Mouse (Mus musculus) midbrain, postnatal 0 days (tissue): Measurements from ENCODE around the gene Ren1. TPM values are rescaled to one million over a fixed set of nuclear protein-coding genes. Genes with fewer than 3 reads are reported as not detected.
A peak's percentile ranks its signal among the peaks of the same experiment; 100 is the strongest.

ENCODE experiments used
- ATAC-seq: fragments of 200-750 bp; cut with Nextera tagmentation; 2 replicates; pipeline ENCODE4 v1.8.0; 2017; ENCODE audit warnings: moderate number of reproducible peaks, mild to moderate bottlenecking, moderate TSS enrichment, moderate library complexity; ENCODE audit not compliant: low FRiP score
- DNase-seq: peaks from one replicate; pipeline ENCODE4 v3.0.0-alpha.2; 2015; ENCODE audit warnings: low spot score
- H3K27ac ChIP-seq: fragments of 300-500 bp; sonication (generic); 2 replicates; pipeline ENCODE4 v1.5.1; 2014; ENCODE audit warnings: low read depth, mild to moderate bottlenecking, low read length, mixed read lengths
- H3K27me3 ChIP-seq: fragments of 300-500 bp; sonication (generic); 2 replicates; pipeline ENCODE4 v1.6.1; 2014; ENCODE audit warnings: low read length, control low read depth, mixed read lengths; ENCODE audit not compliant: insufficient read depth
- H3K36me3 ChIP-seq: fragments of 300-500 bp; sonication (generic); 2 replicates; pipeline ENCODE4 v1.6.1; 2014; ENCODE audit warnings: low read length, control low read depth, mixed read lengths; ENCODE audit not compliant: insufficient read depth
- H3K4me1 ChIP-seq: fragments of 300-500 bp; sonication (generic); 2 replicates; pipeline ENCODE4 v1.6.1; 2014; ENCODE audit warnings: mild to moderate bottlenecking, control low read depth, antibody characterized with exemption, low read length, mixed read lengths; ENCODE audit not compliant: insufficient read depth
- H3K4me2 ChIP-seq: fragments of 300-500 bp; sonication (generic); 2 replicates; pipeline ENCODE4 v1.6.1; 2014; ENCODE audit warnings: low read depth, mild to moderate bottlenecking, low read length, mixed read lengths; ENCODE audit not compliant: poor library complexity, severe bottlenecking
- H3K4me3 ChIP-seq: fragments of 300-500 bp; sonication (generic); 2 replicates; pipeline ENCODE4 v1.5.1; 2014; ENCODE audit warnings: low read depth, mild to moderate bottlenecking, low read length, moderate library complexity
- H3K9ac ChIP-seq: fragments of 300-500 bp; sonication (generic); replicated peaks from 2 replicates; pipeline ENCODE4 v1.6.1; 2014; ENCODE audit warnings: mild to moderate bottlenecking, low read length, moderate library complexity, mixed read lengths; ENCODE audit not compliant: poor library complexity, severe bottlenecking
- H3K9me3 ChIP-seq: fragments of 300-500 bp; sonication (generic); 2 replicates; pipeline ENCODE4 v1.6.1; 2016; ENCODE audit warnings: low read length, control low read depth
- CTCF ChIP-seq: IDR thresholded peaks from 2 replicates; pipeline ENCODE4 v1.5.1; 2016; ENCODE audit warnings: antibody characterized with exemption, mild to moderate bottlenecking
- whole genome bisulfite sequencing: fragments of 180-500 bp; shearing (Covaris S2); extraction: QIAGEN DNeasy Blood & Tissue Kit; methylation state at CpG from one replicate; pipeline ENCODE4 v1.1.7; 2014; 5-methylcytosine and 5-hydroxymethylcytosine counted together
- polyA plus RNA-seq: library from polyadenylated mRNA; unstranded; fragments of >200 nt; fragmentation: Nextera tagmentation; extraction: Ambion mirVana; gene quantifications from 2 replicates; pipeline ENCODE4 v1.2.1, GENCODE M21; 2015
- total RNA-seq: library from RNA; depleted of rRNA; stranded (reverse); fragments of >200 nt; gene quantifications from 2 replicates; pipeline ENCODE4 v1.2.3, GENCODE M21; 2014; rRNA removed

Ren1 gene
- total RNA-seq (0.14 TPM in 1 of 2 replicates, not detected in the other), polyA plus RNA-seq (0.23 TPM in 1 of 2 replicates, not detected in the other)

GRCm38 (mm10) chr1:133350210-133350609 lies at the start of gene Ren1:
TSS of gene Ren1 (plus strand) at chr1:133350510.
- no peak within 1 kb of the TSS for H3K27ac ChIP-seq
- ATAC-seq (no peak), DNase-seq (no peak)

GRCm38 (mm10) chr1:133302540-133302939 lies 47.8 kb upstream of the Ren1 start:
- Histone ChIP-seq H3K9ac (no peak overlapping the region), H3K36me3 (peaks cover 15% of the 10 kb centered on the region; the same call in 1 of the 2 replicates), H3K9me3 (no peaks in the 10 kb centered on the region), H3K4me3 (no peak overlapping the region), H3K27me3 (no peaks in the 10 kb centered on the region), H3K27ac (no peak overlapping the region), H3K4me2 (no peak overlapping the region), H3K4me1 (no peaks in the 10 kb centered on the region)
- DNase-seq, result peak; percentile 64
- no peak for TF ChIP-seq CTCF
- 30% methylated on average over 3 of the region's 3 CpGs for WGBS
- ATAC-seq, result no peak

More at GRCm38 (mm10) chr1:133350210-133350609, at the start of gene Ren1:
- Histone ChIP-seq H3K27me3 (no peaks in the 10 kb centered on the region), H3K4me2 (no peak within 1 kb of the TSS), H3K4me1 (no peaks in the 10 kb centered on the region), H3K9ac (no peak within 1 kb of the TSS), H3K36me3 (no peaks in the 10 kb centered on the region), H3K9me3 (no peaks in the 10 kb centered on the region), H3K4me3 (no peak within 1 kb of the TSS)
- no peak for TF ChIP-seq CTCF
- 96% methylated on average over 1 of the region's 1 CpGs for WGBS

GRCm38 (mm10) chr1:133306842-133307241 lies 43.5 kb upstream of the Ren1 start:
- no peaks in the 10 kb centered on the region for H3K27me3 ChIP-seq
- H3K27ac ChIP-seq, result no peak overlapping the region
- H3K4me1 ChIP-seq, result no peaks in the 10 kb centered on the region; the same call in 1 of the 2 replicates
- DNase-seq (peak; percentile 65), ATAC-seq (no peak)
- H3K36me3 ChIP-seq, result 0 out of 2 replicates have a peak, but pooled peaks cover 3% of the 10 kb centered on the region
- H3K4me2 ChIP-seq, result no peak overlapping the region
- H3K4me3 ChIP-seq, result no peak overlapping the region
- H3K9me3 ChIP-seq, result no peaks in the 10 kb centered on the region
- under 1% methylated on average over 4 of the region's 4 CpGs for WGBS
- peak; percentile 87 for TF ChIP-seq CTCF
- H3K9ac ChIP-seq, result no peak overlapping the region

GRCm38 (mm10) chr1:133307318-133307717 lies 43.0 kb upstream of the Ren1 start:
- no peaks in the 10 kb centered on the region for H3K27me3 ChIP-seq
- 13% methylated on average over 6 of the region's 6 CpGs for WGBS
- H3K9ac ChIP-seq, result no peak overlapping the region

GRCm38 (mm10) chr1:133309652-133310267 lies 40.5 kb upstream of the Ren1 start, which contains the start of gene Golt1a:
TSS of gene Golt1a (plus strand) at chr1:133309800.
- no peak for TF ChIP-seq CTCF
- Histone ChIP-seq H3K4me1 (peaks cover 3% of the 10 kb centered on the region; the same call in 1 of the 2 replicates), H3K9me3 (no peaks in the 10 kb centered on the region), H3K36me3 (no peaks in the 10 kb centered on the region), H3K9ac (no peak within 1 kb of the TSS), H3K4me3 (no peak within 1 kb of the TSS), H3K27ac (no peak within 1 kb of the TSS), H3K4me2 (no peak within 1 kb of the TSS), H3K27me3 (no peaks in the 10 kb centered on the region)
- 79% methylated on average over 14 of the region's 14 CpGs for WGBS
- no peak for ATAC-seq
- no peak for DNase-seq

More at GRCm38 (mm10) chr1:133307318-133307717, 43.0 kb upstream of the Ren1 start:
- H3K27ac ChIP-seq, result no peak overlapping the region
- H3K4me1 ChIP-seq, result peaks cover 3% of the 10 kb centered on the region; the same call in 1 of the 2 replicates
- no peaks in the 10 kb centered on the region for H3K9me3 ChIP-seq
- no peak overlapping the region for H3K4me3 ChIP-seq
- peak; percentile 88 for TF ChIP-seq CTCF
- ATAC-seq (no peak), DNase-seq (peak; percentile 91)
- H3K36me3 ChIP-seq, result 0 out of 2 replicates have a peak, but pooled peaks cover 2% of the 10 kb centered on the region
- no peak overlapping the region for H3K4me2 ChIP-seq

DNA sequence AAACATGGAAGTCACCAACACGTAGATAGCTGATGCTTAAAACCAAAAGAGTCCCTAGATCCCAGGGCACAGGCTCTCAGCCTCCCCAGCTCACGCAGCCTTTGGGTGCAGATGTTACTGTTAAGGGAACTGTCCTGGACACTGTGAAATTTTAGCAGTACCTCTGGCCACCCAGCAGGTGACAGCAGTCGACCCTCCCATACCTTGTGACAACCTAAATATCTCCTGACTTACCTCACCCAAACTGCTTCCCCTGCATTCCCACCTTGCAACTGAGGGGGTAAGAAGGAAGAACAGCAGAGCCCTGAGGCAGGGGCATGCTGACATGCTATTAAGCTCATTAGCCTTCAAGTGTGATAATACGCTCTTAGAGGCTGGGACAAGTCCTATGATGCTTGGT lies 39.1 kb upstream of the Ren1 start:
- peak; percentile 69 for TF ChIP-seq CTCF
- Histone ChIP-seq H3K27ac (no peak overlapping the region), H3K4me2 (no peak overlapping the region), H3K36me3 (no peaks in the 10 kb centered on the region), H3K9ac (no peak overlapping the region), H3K27me3 (no peaks in the 10 kb centered on the region), H3K4me3 (no peak overlapping the region), H3K4me1 (peaks cover 3% of the 10 kb centered on the region; the same call in 1 of the 2 replicates), H3K9me3 (no peaks in the 10 kb centered on the region)
- DNase-seq (peak; percentile 22), ATAC-seq (peak; percentile 48; the same call in 1 of the 2 replicates)
- 55% methylated on average over 4 of the region's 4 CpGs for WGBS
